Mouse (Mus musculus): Measurements from ENCODE around the gene Defa23. TPM values are rescaled to one million over a fixed set of nuclear protein-coding genes. Genes with fewer than 3 reads are reported as not detected.
"Not testable (repeated sequence)": the region's sequence is repeated elsewhere in the genome, so short reads cannot be mapped to it uniquely, and the experiment has no call there.

Gene Defa23
- polyA plus RNA-seq (2015; fragmentation: Nextera tagmentation; extraction: Ambion mirVana): not detected in 2 replicates

GRCm38 (mm10) chr8:21054747-21055146 lies at the start of gene Defa23:
Defa23 (plus strand) TSS chr8:21055047.
- not testable (repeated sequence) for H3K4me1 ChIP-seq; ATAC-seq (ENCODE audit: extremely low read depth, insufficient number of reproducible peaks, low FRiP score, low TSS enrichment); H3K4me2 ChIP-seq; H3K9ac ChIP-seq; H3K4me3 ChIP-seq; H3K9me3 ChIP-seq; H3K27me3 ChIP-seq (replicated peaks); H3K27ac ChIP-seq (replicated peaks); H3K36me3 ChIP-seq
- WGBS: no CpG with 5 or more reads among the region's 1 CpGs

GRCm38 (mm10) chr8:21006801-21007200 lies 48.0 kb upstream of the Defa23 start:
- H3K27ac ChIP-seq (replicated peaks): no peak overlapping the region
- H3K27me3 ChIP-seq (replicated peaks): no peaks in the 10 kb centered on the region
- H3K9me3 ChIP-seq: peaks cover 16% of the 10 kb centered on the region
- H3K4me3 ChIP-seq: no peak overlapping the region
- WGBS: 17% methylated on average over 1 of the region's 1 CpGs
- H3K36me3 ChIP-seq: no peaks in the 10 kb centered on the region
- H3K4me2 ChIP-seq: no peak overlapping the region
- ATAC-seq (ENCODE audit: extremely low read depth, insufficient number of reproducible peaks, low FRiP score, low TSS enrichment): no peak
- H3K9ac ChIP-seq: no peak overlapping the region
- no peaks in the 10 kb centered on the region for H3K4me1 ChIP-seq

- not testable (repeated sequence) for H3K4me1 ChIP-seq; H3K27ac ChIP-seq (replicated peaks); H3K27me3 ChIP-seq (replicated peaks); H3K4me3 ChIP-seq; H3K9ac ChIP-seq; ATAC-seq (ENCODE audit: extremely low read depth, insufficient number of reproducible peaks, low FRiP score, low TSS enrichment); H3K4me2 ChIP-seq; H3K36me3 ChIP-seq
- H3K9me3 ChIP-seq: peaks cover 23% of the 10 kb centered on the region
- 42% methylated on average over 6 of the region's 6 CpGs for WGBS
Observed at GRCm38 (mm10) chr8:21008578-21008977, 46.3 kb upstream of the Defa23 start.

GRCm38 (mm10) chr8:21010548-21010947 lies 44.3 kb upstream of the Defa23 start:
- H3K27ac ChIP-seq (replicated peaks); H3K27me3 ChIP-seq (replicated peaks); H3K4me2 ChIP-seq; H3K9ac ChIP-seq; H3K4me1 ChIP-seq; H3K36me3 ChIP-seq; ATAC-seq (ENCODE audit: extremely low read depth, insufficient number of reproducible peaks, low FRiP score, low TSS enrichment); H3K4me3 ChIP-seq: not testable (repeated sequence)
- 47% methylated on average over 1 of the region's 1 CpGs for WGBS
- peaks cover 19% of the 10 kb centered on the region for H3K9me3 ChIP-seq

- not testable (repeated sequence) for H3K36me3 ChIP-seq; H3K4me2 ChIP-seq; H3K9me3 ChIP-seq; H3K4me3 ChIP-seq; H3K27ac ChIP-seq (replicated peaks); ATAC-seq (ENCODE audit: extremely low read depth, insufficient number of reproducible peaks, low FRiP score, low TSS enrichment); H3K27me3 ChIP-seq (replicated peaks); H3K9ac ChIP-seq; H3K4me1 ChIP-seq
- no CpG with 5 or more reads among the region's 1 CpGs for WGBS
Observed at GRCm38 (mm10) chr8:21025245-21025644, 29.6 kb upstream of the Defa23 start, which contains the start of gene Defa21. Defa21 (plus strand) TSS chr8:21025545.

GRCm38 (mm10) chr8:21064738-21065137 lies 9.9 kb downstream of the Defa23 start, which contains the start of gene Defa35:
Defa35 (plus strand) TSS chr8:21065038.
- not testable (repeated sequence) for ATAC-seq (ENCODE audit: extremely low read depth, insufficient number of reproducible peaks, low FRiP score, low TSS enrichment); H3K27me3 ChIP-seq (replicated peaks); H3K4me1 ChIP-seq; H3K36me3 ChIP-seq; H3K27ac ChIP-seq (replicated peaks); H3K9me3 ChIP-seq; H3K9ac ChIP-seq; H3K4me3 ChIP-seq; H3K4me2 ChIP-seq
- WGBS: 64% methylated on average over 1 of the region's 1 CpGs

- not testable (repeated sequence) for H3K4me3 ChIP-seq; H3K4me1 ChIP-seq; H3K9ac ChIP-seq; H3K27me3 ChIP-seq (replicated peaks); H3K27ac ChIP-seq (replicated peaks); ATAC-seq (ENCODE audit: extremely low read depth, insufficient number of reproducible peaks, low FRiP score, low TSS enrichment); H3K36me3 ChIP-seq; H3K9me3 ChIP-seq; H3K4me2 ChIP-seq
Observed at GRCm38 (mm10) chr8:21084142-21084541, 29.3 kb downstream of the Defa23 start, which contains the start of gene Defa25. Defa25 (plus strand) TSS chr8:21084442.

- Histone ChIP-seq H3K36me3 (no peaks in the 10 kb centered on the region), H3K9me3 (no peaks in the 10 kb centered on the region)
- 24% methylated on average over 4 of the region's 4 CpGs for WGBS
Observed at GRCm38 (mm10) chr8:21093106-21093505, 38.3 kb downstream of the Defa23 start.

GRCm38 (mm10) chr8:21095950-21096349 lies 41.1 kb downstream of the Defa23 start, which contains the start of gene Gm14851:
Gm14851 (minus strand) TSS chr8:21096050.
- not testable (repeated sequence) for ATAC-seq (ENCODE audit: extremely low read depth, insufficient number of reproducible peaks, low FRiP score, low TSS enrichment)

More at GRCm38 (mm10) chr8:21093106-21093505, 38.3 kb downstream of the Defa23 start:
- H3K4me2 ChIP-seq: no peak overlapping the region
- no peak overlapping the region for H3K27ac ChIP-seq (replicated peaks)
- ATAC-seq (ENCODE audit: extremely low read depth, insufficient number of reproducible peaks, low FRiP score, low TSS enrichment): no peak
- no peaks in the 10 kb centered on the region for H3K27me3 ChIP-seq (replicated peaks)
- no peak overlapping the region for H3K4me3 ChIP-seq
- no peak overlapping the region for H3K9ac ChIP-seq
- H3K4me1 ChIP-seq: no peaks in the 10 kb centered on the region

More at GRCm38 (mm10) chr8:21095950-21096349, 41.1 kb downstream of the Defa23 start, which contains the start of gene Gm14851:
- H3K27ac ChIP-seq (replicated peaks); H3K9ac ChIP-seq; H3K4me2 ChIP-seq; H3K27me3 ChIP-seq (replicated peaks); H3K9me3 ChIP-seq; H3K4me3 ChIP-seq; H3K36me3 ChIP-seq; H3K4me1 ChIP-seq: not testable (repeated sequence)
- WGBS: 71% methylated on average over 1 of the region's 2 CpGs

Other genes with a start within 250 kb of the Defa23 start
- gene Defb33, start 162.4 kb upstream of the Defa23 start, polyA plus RNA-seq (2015; fragmentation: Nextera tagmentation; extraction: Ambion mirVana): not detected in 2 replicates
- not detected in 2 replicates for gene Gm15056, start 152.4 kb upstream of the Defa23 start, polyA plus RNA-seq (2015; fragmentation: Nextera tagmentation; extraction: Ambion mirVana)
- not detected in 2 replicates for gene Gm6040, start 133.0 kb upstream of the Defa23 start, polyA plus RNA-seq (2015; fragmentation: Nextera tagmentation; extraction: Ambion mirVana)
- not detected in 2 replicates for gene AY761185, start 110.3 kb upstream of the Defa23 start, polyA plus RNA-seq (2015; fragmentation: Nextera tagmentation; extraction: Ambion mirVana)
- gene Defa21, start 29.5 kb upstream of the Defa23 start, polyA plus RNA-seq (2015; fragmentation: Nextera tagmentation; extraction: Ambion mirVana): not detected in 2 replicates
- gene Defa35, start 10.0 kb downstream of the Defa23 start, polyA plus RNA-seq (2015; fragmentation: Nextera tagmentation; extraction: Ambion mirVana): not detected in 2 replicates
- not detected in 2 replicates for gene Defa25, start 29.4 kb downstream of the Defa23 start, polyA plus RNA-seq (2015; fragmentation: Nextera tagmentation; extraction: Ambion mirVana)
- not detected in 2 replicates for gene Gm14851, start 41.0 kb downstream of the Defa23 start, polyA plus RNA-seq (2015; fragmentation: Nextera tagmentation; extraction: Ambion mirVana)
- not detected in 2 replicates for gene Defa30, start 79.6 kb downstream of the Defa23 start, polyA plus RNA-seq (2015; fragmentation: Nextera tagmentation; extraction: Ambion mirVana)
- not detected in 2 replicates for gene Defa22, start 107.2 kb downstream of the Defa23 start, polyA plus RNA-seq (2015; fragmentation: Nextera tagmentation; extraction: Ambion mirVana)
- gene Defa31, start 136.6 kb downstream of the Defa23 start, polyA plus RNA-seq (2015; fragmentation: Nextera tagmentation; extraction: Ambion mirVana): not detected in 2 replicates
- gene Gm15293, start 146.5 kb downstream of the Defa23 start, polyA plus RNA-seq (2015; fragmentation: Nextera tagmentation; extraction: Ambion mirVana): not detected in 2 replicates
- not detected in 2 replicates for gene Gm15292, start 194.7 kb downstream of the Defa23 start, polyA plus RNA-seq (2015; fragmentation: Nextera tagmentation; extraction: Ambion mirVana)

Measured in heart, embryonic 13.5 days (tissue).